Mouse (Mus musculus) small intestine, adult 2 months (tissue): Measurements from ENCODE around the gene Mgll. TPM values are rescaled to one million over a fixed set of nuclear protein-coding genes. Genes with fewer than 3 reads are reported as not detected.

Experiments
- H3K27ac ChIP-seq: fragments of 200-500 bp; 2 replicates; pipeline ENCODE4 v1.5.1; 2012; ENCODE audit warnings: low read depth, low read length, control low read depth, inconsistent platforms; ENCODE audit not compliant: insufficient read depth
- H3K27me3 ChIP-seq: fragments of 200-500 bp; 2 replicates; pipeline ENCODE4 v1.6.1; 2012; ENCODE audit warnings: mild to moderate bottlenecking, moderate library complexity, low read length, inconsistent platforms; ENCODE audit not compliant: control insufficient read depth, insufficient read depth
- H3K36me3 ChIP-seq: fragments of 200-500 bp; 2 replicates; pipeline ENCODE4 v1.6.1; 2012; ENCODE audit warnings: mild to moderate bottlenecking, low read length, control low read depth, inconsistent platforms; ENCODE audit not compliant: control insufficient read depth, insufficient read depth
- H3K4me1 ChIP-seq: fragments of 200-500 bp; 2 replicates; pipeline ENCODE4 v1.6.1; 2012; ENCODE audit warnings: low read length, inconsistent platforms, mixed read lengths; ENCODE audit not compliant: control insufficient read depth, insufficient read depth, insufficient read length
- H3K4me3 ChIP-seq: fragments of 200-500 bp; 2 replicates; pipeline ENCODE4 v1.5.1; 2012; ENCODE audit warnings: low read depth, mild to moderate bottlenecking, control low read depth, inconsistent platforms, low read length, moderate library complexity
- CTCF ChIP-seq: fragments of 200-500 bp; IDR thresholded peaks from 2 replicates; pipeline ENCODE4 v1.5.1; 2012; ENCODE audit warnings: low read depth, mild to moderate bottlenecking, control low read depth, inconsistent platforms, low read length, moderate library complexity, mixed read lengths; ENCODE audit not compliant: insufficient replicate concordance, insufficient read length; ENCODE audit errors: extremely low read depth
- POLR2A ChIP-seq: fragments of 200-500 bp; IDR thresholded peaks from 2 replicates; pipeline ENCODE4 v1.6.1; 2012; ENCODE audit warnings: low read depth, mild to moderate bottlenecking, control low read depth, inconsistent platforms, low read length, moderate library complexity
- WGBS: fragments of 180-500 bp; shearing (Covaris S2); methylation state at CpG from one replicate; pipeline ENCODE4 v1.1.7; 2018; 5-methylcytosine and 5-hydroxymethylcytosine counted together
- polyA plus RNA-seq: library from polyadenylated mRNA; depleted of rRNA; stranded (reverse); fragments of >200 nt; gene quantifications from 2 replicates; pipeline ENCODE4 v1.2.3, GENCODE M21; 2012

Mgll gene
- polyA plus RNA-seq, 1 experiment = 29.5 TPM

DNA sequence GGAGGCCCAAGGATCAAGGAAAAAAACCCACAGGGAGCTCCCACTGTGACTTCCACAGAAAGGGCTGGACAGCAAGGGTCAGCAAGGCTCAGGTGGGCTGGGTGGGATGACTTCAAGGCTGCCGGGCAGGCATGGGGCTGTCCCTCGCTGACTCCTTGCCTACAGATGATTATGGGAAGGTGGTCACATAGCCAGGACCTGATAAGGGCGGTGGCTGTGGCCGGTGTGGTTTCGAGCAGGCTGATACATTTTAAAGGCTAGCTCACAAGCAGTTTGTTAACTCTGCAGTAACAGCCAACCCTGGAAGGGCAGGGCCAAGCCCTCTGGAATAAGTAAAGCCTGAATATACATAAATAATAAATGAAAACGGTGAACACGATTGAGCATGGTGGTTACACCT is 78.8 kb downstream of the Mgll start:
- Histone ChIP-seq H3K27ac (no peak overlapping the region), H3K27me3 (no peaks in the 10 kb centered on the region), H3K4me1 (no peaks in the 10 kb centered on the region), H3K36me3 (no peaks in the 10 kb centered on the region), H3K4me3 (no peak overlapping the region)
- 83% methylated on average over 7 of the region's 7 CpGs for WGBS
- TF ChIP-seq POLR2A (no peak), CTCF (no peak)

DNA sequence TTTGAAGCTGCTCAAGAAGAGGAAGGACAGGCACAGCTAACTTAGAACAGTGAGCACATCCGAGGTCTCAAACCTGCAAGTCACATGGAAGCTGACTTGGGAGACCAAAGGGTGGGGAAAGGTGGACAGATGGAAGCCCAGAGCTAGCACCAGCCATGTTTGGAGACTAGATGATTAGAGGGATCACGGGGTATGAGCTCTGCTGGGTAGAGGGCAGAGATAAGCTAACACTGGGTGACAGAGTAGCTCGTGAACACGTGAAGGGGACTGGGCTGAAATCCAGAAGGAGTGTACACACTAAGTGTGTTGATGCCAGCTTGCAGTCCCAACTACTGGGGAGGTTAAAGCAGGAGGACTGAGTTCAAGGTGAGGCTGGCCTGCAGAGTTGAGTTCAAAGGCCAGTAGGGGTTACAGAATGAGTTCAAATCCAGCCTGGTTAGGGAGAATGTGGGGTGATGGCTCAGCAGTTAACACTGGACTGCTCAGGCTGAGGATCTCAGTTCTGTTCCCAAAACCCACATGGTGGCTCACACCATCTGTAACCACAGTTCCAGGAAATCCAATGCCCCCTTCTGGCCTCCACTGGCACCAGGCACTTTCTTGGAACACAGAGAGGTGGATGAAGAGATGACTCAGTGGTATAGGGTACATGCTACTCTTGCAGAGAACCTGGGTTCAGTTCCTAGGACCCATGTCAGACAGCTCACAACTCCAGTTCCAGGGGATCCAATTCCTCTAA is 79.9 kb downstream of the Mgll start:
- Histone ChIP-seq H3K27ac (no peak overlapping the region), H3K4me1 (no peaks in the 10 kb centered on the region), H3K27me3 (no peaks in the 10 kb centered on the region), H3K36me3 (no peaks in the 10 kb centered on the region), H3K4me3 (no peak overlapping the region)
- 40% methylated on average over 4 of the region's 4 CpGs for WGBS
- TF ChIP-seq CTCF (no peak), POLR2A (no peak)

DNA sequence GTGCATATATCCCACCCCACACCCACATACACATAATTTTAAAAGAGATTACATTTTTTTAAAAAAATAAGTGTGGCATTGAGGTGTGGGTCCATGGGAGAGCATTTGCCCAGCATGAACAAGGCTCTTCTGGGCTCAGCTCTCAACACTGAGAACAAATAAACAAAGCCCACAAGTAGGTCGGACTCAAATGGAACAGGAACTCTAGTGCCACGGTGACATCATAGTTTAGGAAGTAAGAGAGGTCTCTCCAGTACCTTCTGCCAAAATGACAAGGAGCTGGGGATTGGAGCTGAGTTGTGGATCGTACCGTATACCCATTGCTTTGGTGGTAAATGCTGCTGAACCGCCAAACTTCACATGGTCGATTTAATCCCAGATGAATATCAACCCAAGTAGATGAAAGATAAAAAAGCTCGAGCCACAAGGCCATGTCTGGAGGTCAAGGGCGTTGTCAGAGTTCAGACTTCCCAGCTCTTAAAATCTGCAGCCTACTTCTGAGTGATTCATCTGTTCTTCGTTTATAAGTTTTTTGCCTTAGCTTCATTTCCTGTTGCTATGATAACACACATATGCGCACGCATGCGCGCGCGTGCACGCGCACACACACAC is 80.9 kb downstream of the Mgll start:
- Histone ChIP-seq H3K36me3 (no peaks in the 10 kb centered on the region), H3K27me3 (no peaks in the 10 kb centered on the region)
- 80% methylated on average over 17 of the region's 17 CpGs for WGBS

GRCm38 (mm10) chr6:88809091-88810037 is 85.2 kb downstream of the Mgll start:
- H3K27ac ChIP-seq = no peak overlapping the region
- H3K4me1 ChIP-seq = no peaks in the 10 kb centered on the region; the same call in 1 of the 2 replicates
- WGBS = 71% methylated on average over 23 of the region's 23 CpGs
- H3K36me3 ChIP-seq = no peaks in the 10 kb centered on the region
- TF ChIP-seq POLR2A = no peak
- H3K27me3 ChIP-seq = no peaks in the 10 kb centered on the region
- H3K4me3 ChIP-seq = no peak overlapping the region

More for the DNA sequence above, 80.9 kb downstream of the Mgll start:
- no peak overlapping the region for H3K4me3 ChIP-seq
- TF ChIP-seq CTCF = no peak
- no peak for TF ChIP-seq POLR2A
- H3K4me1 ChIP-seq = no peaks in the 10 kb centered on the region
- no peak overlapping the region for H3K27ac ChIP-seq

DNA sequence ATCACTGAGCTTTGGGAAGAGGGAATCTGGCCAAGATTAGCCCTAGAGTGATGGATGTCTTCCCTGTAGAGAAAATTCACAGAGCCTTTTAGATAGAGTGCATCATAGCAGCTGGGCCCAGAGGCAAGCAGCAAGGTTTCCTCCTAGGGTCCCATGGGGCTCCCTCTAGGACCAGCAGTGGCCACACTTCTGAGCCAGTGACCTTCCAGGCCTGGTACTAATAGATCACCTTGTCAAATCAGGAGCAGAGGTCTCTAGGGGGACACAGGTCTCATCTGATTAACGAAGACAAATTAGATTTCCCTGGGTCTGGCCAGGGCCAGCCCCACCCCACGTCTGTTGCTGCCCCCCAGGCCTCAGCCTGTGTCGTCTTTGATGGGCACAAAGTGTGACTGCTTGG is 86.1 kb downstream of the Mgll start:
- WGBS = 82% methylated on average over 3 of the region's 3 CpGs
- Histone ChIP-seq H3K27ac (no peak overlapping the region), H3K36me3 (no peaks in the 10 kb centered on the region), H3K4me1 (no peaks in the 10 kb centered on the region; the same call in 1 of the 2 replicates), H3K4me3 (no peak overlapping the region), H3K27me3 (no peaks in the 10 kb centered on the region)
- no peak for TF ChIP-seq POLR2A

- Histone ChIP-seq H3K27ac (no peak overlapping the region), H3K4me1 (no peaks in the 10 kb centered on the region; the same call in 1 of the 2 replicates), H3K36me3 (no peaks in the 10 kb centered on the region), H3K27me3 (no peaks in the 10 kb centered on the region), H3K4me3 (no peak overlapping the region)
- TF ChIP-seq CTCF (no peak), POLR2A (no peak)
- 50% methylated on average over 7 of the region's 7 CpGs for WGBS
Observed at GRCm38 (mm10) chr6:88811396-88811795, 87.2 kb downstream of the Mgll start.
